Mouse (Mus musculus) ZHBTc4 (cell line): ENCODE data around the gene Znhit6.

ENCODE experiments used
- DNase-seq: peaks from one replicate; pipeline ENCODE4 v3.0.0-alpha.2; 2011; ENCODE audit warnings: low read depth, low spot score

Znhit6 gene

DNA sequence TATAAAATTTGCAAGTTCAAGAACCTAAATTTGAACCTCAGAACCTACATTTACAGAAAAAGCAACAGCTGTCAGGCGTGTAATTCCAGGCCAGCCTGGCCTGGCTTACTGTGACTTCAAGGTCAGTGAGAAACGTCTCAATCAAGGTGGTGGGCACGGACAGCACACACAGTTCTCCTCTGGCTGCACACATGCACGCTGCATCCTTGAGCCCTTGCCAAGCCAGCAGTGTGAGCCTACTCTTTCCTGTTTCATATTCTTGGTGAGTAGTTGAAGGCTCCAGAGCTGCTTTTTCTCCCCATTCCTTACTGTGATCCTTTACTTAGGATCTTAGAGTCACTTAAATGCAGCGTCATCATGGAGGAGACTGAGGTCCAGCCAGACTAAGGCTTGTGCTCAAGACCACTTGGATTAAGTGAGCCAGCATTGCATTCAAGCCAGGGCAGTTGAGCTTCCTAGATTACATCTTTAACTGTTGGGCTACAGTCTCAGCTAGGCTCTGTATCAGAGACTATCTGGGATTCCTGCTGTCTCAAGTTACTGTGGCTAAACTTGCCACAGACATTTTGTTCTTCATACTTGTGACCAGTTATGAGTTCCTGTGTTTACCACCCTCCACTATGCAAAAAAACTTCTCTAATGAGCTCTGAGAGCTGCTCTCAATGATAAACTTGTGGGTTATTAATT is 29.6 kb downstream of the Znhit6 start:
- no peak for DNase-seq

DNA sequence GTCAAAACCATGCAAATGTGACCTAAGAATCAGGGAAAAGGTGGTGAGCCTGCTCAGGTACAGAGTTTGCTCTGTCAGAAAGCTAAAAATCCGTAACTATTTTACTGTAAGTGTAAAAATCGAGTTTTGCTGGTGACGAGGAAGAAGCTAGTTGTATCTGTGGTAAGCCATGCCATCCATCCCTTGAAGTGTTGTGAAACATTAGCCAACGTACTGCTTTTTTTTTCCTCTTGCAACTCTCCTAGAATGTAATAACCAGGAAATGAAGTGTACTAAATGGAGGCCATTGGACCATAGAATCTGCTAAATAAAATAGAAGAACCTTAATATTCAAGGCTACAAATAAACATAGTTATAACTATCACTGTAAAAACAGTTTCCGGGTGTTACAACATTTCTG is 32.3 kb downstream of the Znhit6 start:
- no peak for DNase-seq

DNA sequence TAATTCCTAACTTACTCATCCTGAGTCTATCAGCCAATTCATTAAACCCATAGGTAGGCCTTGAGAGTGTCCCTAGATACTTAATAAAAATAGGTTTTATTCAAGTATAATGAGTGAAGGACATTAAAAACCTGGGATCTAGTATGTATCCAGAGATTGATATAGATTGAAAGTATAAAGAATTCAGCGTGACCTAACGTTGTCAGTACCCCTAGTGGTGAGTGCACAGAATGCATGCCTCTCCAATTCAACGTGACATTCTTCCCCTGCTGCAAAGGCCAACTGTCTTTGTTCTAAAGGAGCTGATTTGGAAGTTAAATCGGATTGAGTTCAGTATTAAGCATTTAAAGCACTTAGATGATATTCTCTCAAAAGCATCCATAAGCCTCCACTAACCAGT is 36.7 kb downstream of the Znhit6 start:
- DNase-seq, result peak; percentile 74

DNA sequence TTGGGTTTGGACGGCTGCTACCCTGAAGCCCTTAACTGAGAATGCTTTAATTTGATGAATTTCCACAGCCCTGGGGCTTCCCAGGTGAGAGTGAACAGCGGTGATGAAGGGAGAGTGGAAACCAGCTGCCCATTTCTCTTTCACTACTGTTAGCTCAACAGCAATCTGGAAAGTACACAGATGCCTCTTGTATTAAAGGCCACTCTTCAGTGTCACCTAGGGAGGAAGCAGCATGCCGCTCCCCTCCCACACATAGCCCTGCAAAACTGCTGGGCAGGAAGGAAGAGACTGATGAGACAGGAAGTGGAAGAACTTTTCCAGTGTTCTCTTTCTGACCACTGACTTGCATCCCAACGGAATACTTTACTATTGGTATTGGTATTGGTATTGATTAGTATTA is 37.2 kb downstream of the Znhit6 start:
- DNase-seq, result no peak

DNA sequence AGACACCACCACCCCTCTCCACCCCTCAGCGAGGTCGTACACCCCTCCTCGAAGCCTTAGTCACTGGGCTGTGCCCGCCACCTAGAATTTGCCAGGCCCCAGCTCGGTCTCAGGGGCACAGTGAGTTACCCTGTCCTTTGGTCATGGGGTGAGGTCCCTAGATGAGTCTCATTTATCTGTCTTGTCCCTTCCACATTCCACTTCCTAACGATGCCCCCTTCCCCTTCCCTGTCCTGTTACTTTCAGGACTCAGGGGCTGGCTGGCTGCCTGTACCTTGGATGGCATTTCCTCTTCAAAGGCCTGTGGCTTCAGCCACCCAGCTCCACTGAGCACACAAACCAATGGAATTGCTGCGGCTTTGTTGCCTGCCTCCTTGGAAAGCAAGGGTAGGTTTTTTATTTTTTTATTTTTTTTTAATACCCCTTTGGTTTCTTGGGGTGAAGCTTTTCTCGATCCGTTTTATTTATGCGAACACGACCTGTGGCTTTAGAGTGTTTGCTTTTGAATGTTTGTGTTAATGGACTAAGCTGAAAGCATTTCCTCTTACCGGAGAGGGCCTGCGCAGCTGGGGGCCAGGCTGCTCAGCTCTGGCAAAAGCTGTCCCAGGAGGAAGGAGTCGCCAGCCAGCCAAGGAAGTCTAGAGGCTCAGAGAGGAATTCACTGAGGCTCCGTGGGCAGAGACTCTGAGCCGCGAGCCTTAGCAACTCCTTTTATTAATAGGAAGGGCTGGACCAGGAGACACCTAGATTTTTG is 38.5 kb downstream of the Znhit6 start:
- DNase-seq, result peak; percentile 41

DNA sequence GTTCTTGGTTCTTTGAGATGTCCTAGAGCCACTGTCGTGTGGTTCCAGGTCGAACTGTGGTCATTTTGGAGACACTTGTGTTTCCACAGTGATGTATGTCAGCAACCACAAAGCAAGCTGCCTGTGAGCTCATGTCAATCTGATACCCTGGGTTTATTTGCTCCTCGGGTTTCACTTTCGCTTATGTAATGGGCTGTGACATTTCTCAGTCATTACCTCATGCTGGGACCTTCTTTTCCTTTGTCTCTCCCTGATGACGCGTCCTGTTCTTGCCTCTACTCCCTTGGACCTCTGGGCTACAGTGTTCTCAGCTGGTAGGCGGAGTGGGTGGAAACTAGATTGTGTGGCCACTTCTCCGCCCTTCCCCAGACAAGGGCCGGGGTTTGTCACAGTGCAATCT is 42.3 kb downstream of the Znhit6 start:
- peak; percentile 34 for DNase-seq

DNA sequence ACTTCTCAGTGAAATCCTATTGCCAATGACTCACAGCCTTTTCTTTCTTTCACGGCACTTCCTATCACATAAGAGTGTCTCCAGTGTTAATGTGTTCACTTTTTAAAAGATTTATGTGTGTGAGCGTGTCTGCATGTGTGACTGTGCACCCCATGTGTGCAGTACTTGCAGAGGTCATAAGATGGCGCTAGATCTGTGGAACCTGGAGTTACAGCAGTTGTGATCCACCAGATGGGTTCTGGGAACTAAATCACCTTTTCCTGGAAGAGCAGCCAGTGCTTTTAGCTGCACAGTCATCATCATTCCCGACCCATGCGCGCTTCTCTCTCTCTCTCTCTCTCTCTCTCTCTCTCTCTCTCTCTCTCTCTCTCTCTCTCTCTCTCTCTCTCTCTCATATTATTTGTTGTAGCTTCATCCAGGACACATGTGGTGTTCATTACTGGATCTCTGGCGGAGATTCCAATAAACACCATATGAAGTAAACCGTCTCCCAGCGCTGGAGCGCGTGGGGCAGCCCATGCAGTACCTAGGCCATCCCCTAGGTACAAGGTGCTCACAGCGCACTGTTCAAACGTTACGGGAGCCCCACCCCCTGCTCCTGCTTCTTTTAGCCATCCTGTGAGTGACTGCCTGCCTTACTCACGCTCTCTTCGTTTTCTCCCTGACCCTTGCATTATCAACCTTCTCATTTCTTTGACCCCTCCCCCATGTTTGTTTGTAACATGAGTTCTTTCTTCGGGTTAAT is 43.8 kb downstream of the Znhit6 start:
- peak; percentile 87 for DNase-seq

DNA sequence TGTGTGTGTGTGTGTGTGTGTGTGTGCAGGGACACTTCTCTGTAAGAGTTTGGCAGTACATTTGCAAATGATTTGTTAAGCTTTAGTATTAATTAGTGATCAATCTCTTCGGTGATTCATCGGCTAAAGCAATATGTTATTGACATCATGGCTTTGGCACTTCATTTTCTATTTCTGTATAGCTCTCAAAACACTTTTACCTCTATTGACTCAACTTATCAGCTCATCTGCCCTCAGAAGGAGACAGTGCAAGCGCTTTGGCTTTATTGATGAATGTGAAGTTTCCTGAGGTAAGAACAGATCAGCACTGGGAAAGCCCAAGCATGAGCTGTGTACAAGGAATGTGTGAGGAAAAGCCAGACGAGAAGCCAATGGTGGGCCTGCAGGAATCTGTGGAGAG is 45.2 kb downstream of the Znhit6 start:
- no peak for DNase-seq

DNA sequence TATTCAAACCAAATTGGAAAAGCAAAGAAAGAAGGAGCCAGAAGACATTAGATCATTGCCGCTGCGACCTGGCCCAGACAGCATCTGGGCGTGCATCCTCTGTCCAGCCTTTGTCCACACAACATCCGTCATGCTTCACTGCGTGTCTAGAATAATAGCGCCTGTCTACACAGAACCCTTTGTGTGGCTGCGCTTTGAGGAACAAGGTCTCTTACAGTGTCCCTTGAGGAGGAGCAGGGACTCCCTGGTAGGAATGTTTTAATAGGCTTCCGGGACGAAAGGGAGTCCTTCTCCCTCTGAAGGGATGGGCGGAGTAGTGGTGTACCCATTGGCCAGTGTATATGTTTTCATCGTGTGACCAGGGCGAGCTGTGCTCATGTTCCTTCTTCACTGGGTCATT is 47.0 kb downstream of the Znhit6 start:
- DNase-seq, result no peak

DNA sequence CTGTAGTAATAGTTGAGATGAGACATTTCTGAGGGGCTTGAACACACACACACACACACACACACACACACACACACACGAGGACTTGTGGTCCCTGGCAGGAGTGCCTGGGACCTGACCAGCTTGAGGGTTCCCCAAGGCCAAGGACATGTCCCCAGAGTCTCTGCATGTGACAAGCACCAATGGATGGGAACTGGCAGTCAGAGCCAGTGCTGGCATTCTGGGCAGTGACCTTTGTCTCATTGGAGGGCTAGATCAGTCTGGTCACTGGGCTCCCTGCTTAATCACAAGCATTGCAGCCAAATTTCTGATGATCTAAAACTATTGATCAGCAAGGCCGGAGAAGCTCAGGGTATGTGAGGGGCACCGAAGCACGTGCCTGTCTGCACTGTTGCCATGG is 48.8 kb downstream of the Znhit6 start:
- no peak for DNase-seq

DNA sequence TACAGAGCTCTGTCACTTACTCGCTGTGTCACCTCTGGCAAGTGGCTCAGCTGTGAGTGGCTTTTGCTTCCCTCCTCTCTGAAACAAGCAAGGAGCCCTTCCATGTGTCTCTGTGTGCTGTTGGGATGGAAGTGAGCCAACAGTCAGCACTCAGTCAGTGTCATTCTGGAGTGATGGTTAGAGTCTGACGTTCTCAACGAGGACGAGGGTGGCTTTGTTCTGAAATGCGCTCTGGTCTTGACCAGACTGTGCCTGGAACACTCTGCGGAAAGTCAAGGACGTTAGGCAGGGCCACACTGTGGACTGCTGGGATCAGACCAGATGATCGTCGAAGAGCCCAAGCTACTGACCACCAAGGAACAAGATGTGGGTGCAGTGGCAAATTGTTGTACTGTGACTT is 49.5 kb downstream of the Znhit6 start:
- no peak for DNase-seq

DNA sequence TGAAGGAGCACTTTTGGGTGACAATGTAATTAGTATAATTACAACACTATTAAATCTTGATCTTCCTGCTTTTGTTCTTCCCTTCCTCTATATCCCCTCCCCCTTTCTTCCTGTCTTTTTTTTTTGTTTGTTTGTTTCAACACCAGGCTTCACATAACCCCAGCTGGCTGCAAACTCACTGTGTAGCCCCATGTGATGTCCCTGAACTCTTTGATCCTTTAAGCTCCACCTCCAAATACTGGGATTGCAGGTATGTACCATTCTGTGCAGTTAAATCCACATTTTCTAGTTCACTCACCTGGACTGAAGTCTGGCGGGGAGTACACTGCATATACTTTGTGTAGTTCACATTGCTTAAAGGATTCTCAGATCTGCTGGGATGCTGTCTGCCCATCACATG is 50.1 kb downstream of the Znhit6 start:
- no peak for DNase-seq

DNA sequence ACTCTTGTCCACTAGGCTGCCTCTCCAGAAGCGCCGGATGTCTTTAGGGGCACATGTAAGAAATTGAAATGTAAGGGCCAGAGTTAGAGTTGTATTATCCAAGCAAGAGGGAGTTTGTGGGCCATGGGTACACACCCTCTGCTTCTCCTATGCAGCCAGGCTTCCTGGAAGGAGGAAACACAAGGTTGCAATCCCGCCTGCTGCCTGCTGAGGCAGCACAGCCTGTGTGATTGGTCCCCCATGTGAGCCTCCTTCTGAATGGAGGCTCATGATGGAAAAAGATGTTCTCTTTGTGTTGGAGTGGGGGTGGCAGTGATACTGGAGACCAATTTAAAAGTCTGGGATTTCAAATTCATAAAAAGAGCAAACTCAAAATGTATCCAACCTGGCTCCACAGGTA is 51.8 kb downstream of the Znhit6 start:
- DNase-seq, result peak; percentile 77

DNA sequence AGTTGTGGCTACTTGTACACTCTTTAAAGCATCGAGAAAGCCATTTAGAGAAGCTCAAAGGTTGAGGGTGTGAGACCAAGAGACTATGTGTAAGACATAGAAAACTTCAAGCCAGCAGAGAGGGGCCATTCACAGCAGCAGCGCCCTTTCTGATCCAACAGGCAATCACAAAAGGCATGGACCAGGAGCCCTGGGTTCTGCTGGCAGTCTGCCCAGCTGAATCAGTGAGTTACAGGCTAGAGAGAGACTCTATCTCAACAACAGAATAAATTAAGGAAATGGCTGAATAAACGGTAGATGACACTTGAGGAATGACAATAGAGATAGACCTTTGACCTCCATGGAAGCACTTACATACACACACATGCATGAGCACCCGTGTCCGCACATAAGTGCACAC is 52.6 kb downstream of the Znhit6 start:
- DNase-seq, result no peak

DNA sequence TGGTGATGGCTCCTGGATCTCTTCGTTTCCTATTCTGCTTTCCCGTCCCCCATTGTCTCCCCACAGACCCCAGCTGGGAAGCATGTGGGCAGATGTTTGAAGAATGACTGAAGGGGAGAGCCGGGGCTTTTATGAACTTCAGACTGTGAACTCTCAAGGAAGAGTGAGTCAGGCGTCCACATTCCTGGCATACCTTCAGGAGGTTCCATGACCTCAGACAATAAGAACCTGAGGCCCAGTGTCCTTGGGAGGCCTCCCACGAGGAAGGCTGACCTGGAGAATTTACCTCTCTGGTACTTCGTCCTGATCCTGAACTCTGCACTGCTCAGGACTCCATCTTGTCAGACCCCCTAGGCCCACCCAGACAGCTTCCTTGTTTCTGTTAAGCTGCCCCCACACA is 56.9 kb downstream of the Znhit6 start:
- peak; percentile 88 for DNase-seq

DNA sequence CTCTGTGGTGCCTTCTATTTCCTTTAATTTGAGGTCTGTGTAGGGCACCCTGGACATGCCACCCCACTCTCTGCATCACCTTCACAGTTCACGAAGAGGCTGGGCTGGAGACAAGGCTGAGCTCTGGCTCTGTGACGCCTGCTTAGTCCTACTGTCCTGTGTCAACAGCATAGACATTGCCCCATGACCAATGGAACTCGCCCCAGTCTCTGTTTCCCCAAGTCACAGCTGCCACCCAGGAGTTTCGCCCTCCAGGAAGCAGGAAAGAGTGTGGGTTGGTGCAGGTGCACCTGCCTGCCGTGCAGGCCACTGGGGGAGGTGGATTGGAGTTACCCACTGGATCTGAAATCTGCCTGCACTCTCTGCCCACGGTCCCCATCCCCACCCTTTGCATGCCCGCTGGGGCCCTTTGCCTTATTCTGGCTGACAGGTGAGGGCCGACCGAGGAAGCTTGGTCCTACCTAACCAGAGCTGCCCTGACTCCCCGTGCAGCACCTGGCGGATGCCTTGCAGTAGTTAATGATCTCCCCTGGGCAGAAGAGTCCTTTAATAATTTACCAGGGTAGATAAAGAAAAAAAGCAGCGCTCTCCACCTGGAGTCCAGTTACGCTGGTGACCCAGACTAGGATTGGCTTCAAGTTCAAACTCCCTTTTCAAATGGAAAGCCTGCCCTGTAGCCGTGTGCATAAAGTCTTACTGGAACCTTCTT is 58.2 kb downstream of the Znhit6 start:
- DNase-seq, result no peak

DNA sequence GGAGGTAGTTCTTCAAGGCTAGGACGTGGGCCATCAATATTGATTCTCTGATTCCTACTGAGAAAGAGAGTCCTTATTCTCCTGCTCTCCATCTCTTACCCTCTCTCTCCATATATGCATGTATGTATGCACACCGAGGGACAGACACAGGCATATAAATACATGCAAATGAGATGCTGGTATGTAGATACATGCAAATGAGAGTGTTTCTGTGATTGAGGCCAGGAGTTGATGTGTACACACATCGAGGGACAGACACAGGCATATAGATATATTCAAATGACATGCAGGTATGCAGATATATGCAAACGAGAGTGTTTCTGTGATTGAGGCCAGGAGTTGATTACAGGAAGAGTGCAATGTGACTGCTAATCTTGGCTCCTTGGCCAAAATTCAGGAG is 64.2 kb downstream of the Znhit6 start:
- DNase-seq, result no peak

DNA sequence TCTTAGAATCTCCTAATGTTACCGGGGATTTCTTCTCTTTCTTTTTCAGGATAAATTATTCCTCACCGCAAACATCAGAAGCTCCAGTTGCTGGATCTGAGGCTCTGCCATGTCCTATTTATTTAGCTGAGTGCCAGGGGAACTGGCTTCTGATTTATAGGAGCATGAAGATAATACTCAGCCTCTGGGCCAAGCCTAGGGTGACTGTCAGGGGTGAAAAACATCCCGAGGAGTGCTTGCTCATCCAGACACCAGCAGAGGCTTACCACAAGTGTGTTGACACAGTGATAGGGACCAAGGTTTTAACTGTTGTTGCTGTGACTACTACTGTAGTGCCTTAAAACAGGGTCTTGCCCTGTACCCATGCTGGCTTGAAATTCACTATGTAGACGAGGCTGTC is 64.6 kb downstream of the Znhit6 start:
- no peak for DNase-seq

DNA sequence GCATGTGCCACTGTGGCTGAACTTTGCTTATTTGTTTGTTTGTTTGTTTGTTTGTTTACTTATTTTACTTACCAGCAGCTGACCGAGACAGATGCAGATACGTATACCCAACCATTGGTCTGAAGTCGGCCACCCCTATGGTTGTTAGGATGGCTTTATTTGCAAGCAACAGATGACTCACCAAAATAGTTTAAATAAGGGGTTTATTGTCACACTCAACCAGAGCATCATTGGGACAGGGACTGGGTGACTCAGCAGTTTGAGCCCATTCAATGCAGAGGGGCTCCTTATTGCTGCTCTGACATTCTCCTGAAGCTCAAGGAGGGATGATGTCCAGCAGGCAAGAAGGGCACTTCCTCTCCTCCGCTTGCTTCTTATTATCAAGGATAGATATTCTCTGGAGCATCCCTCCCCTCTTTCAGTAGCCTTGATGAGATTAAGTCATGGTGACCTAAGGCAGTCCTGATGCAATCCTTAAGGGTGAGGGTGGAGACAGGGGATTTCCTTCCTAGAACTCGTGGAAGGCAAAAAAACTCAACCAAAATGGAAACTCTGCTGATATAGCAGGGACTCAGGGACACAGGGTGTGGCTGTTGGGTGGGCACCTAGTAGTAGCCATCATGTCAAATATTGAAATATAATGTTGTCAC is 65.2 kb downstream of the Znhit6 start:
- no peak for DNase-seq

DNA sequence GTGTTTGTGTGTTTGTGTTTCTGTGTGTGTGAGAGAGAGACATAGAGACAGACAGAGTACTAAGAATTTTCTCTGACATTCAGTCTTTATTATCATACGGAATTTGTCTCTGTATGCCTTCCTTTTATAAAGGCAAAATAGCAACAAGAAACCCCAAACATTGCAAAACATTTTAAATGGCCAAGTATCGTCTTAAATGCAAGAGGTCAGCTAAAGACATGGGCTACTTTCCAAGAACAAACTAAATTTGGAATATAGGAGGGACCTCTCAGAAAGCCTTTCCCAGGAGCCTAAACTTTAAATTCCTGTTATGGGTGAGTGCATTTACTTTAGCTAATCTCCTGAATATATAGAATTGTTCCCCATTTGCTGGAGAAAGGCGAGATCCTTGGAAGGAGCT is 65.9 kb downstream of the Znhit6 start:
- no peak for DNase-seq

DNA sequence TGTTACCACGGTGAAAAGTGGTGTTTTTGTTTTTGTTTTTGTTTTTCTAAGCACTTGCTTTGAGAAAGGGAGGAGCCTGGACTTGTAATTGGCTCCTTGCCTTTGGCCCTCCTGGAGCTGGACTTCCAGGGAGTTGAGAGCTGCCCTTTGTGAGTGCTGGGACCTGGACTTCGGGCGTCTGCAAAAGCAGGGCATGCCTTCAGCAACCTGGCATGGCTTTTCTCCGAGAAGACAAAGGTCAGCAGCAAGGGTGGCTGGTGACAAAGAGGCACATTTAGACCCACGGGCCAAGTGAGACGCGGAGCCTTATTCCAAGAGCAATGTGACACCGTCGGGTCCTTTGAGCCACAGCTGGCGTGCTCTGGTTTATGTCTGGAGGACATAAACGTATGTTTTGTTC is 66.9 kb downstream of the Znhit6 start:
- peak; percentile 31 for DNase-seq

DNA sequence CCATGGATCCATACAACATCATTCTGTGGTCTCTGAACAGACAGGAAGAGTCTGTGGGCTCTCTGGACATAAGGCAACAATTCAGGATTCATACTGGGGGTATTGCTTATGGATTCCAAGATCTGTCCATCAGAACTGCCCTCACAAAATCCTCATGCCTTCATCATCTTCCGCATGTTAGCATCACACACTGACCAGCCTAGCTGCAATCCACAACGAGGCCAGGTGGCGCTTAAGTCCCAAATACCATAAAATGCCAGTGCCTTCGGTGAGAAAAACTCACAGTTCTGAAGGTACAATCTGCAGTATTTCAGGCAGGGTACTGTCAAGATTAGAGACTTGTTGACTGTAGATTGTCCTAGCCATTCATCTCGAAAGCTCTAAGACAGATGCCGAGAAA is 69.5 kb downstream of the Znhit6 start:
- no peak for DNase-seq
